Mouse (Mus musculus) forebrain, embryonic 16.5 days (tissue): ENCODE data around the gene Stard13. TPM values are rescaled to one million over a fixed set of nuclear protein-coding genes. Genes with fewer than 3 reads are reported as not detected.

ENCODE experiments used
- ATAC-seq: fragments of 200-750 bp; cut with Nextera tagmentation; 2 replicates; pipeline ENCODE4 v1.8.0; 2017; ENCODE audit warnings: mild to moderate bottlenecking, moderate library complexity
- H3K27ac ChIP-seq: fragments of 300-500 bp; sonication (generic); 2 replicates; pipeline ENCODE4 v1.5.1; 2014; ENCODE audit warnings: low read length, control low read depth
- H3K27me3 ChIP-seq: fragments of 300-500 bp; sonication (generic); replicated peaks from 2 replicates; pipeline ENCODE4 v1.6.1; 2014; ENCODE audit warnings: low read length; ENCODE audit not compliant: control insufficient read depth, insufficient read depth
- H3K36me3 ChIP-seq: fragments of 300-500 bp; sonication (generic); 2 replicates; pipeline ENCODE4 v1.6.1; 2014; ENCODE audit not compliant: control insufficient read depth, insufficient read depth
- H3K4me1 ChIP-seq: fragments of 300-500 bp; sonication (generic); replicated peaks from 2 replicates; pipeline ENCODE4 v1.6.1; 2014; ENCODE audit warnings: low read length; ENCODE audit not compliant: control insufficient read depth, insufficient read depth
- H3K4me2 ChIP-seq: fragments of 300-500 bp; sonication (generic); 2 replicates; pipeline ENCODE4 v1.6.1; 2014; ENCODE audit warnings: mild to moderate bottlenecking, low read length, control low read depth
- H3K4me3 ChIP-seq: fragments of 300-500 bp; sonication (generic); replicated peaks from 2 replicates; pipeline ENCODE4 v1.5.1; 2014; ENCODE audit warnings: mild to moderate bottlenecking, low read length, control low read depth
- H3K9ac ChIP-seq: fragments of 300-500 bp; sonication (generic); replicated peaks from 2 replicates; pipeline ENCODE4 v1.6.1; 2014; ENCODE audit warnings: low read depth, low read length, control low read depth
- H3K9me3 ChIP-seq: fragments of 300-500 bp; sonication (generic); 2 replicates; pipeline ENCODE4 v1.6.1; 2016; ENCODE audit warnings: low read length; ENCODE audit not compliant: control insufficient read depth
- WGBS: fragments of 180-500 bp; shearing (Covaris S2); extraction: QIAGEN DNeasy Blood & Tissue Kit; methylation state at CpG from one replicate; pipeline ENCODE4 v1.1.7; 2014; 5-methylcytosine and 5-hydroxymethylcytosine counted together
- polyA plus RNA-seq: library from polyadenylated mRNA; unstranded; fragments of >200 nt; fragmentation: Nextera tagmentation; extraction: Ambion mirVana; gene quantifications from 2 replicates; pipeline ENCODE4 v1.2.1, GENCODE M21; 2015

Gene Stard13
- polyA plus RNA-seq, 1 experiment from 2014 or later: 3.5 TPM

GRCm38 (mm10) chr5:151071430-151071829 lies 162.2 kb downstream of the Stard13 start:
- no peak overlapping the region for H3K4me2 ChIP-seq
- no peak overlapping the region for H3K9ac ChIP-seq
- no peak for ATAC-seq
- H3K27ac ChIP-seq: no peak overlapping the region
- WGBS: 81% methylated on average over 6 of the region's 6 CpGs
- no peak overlapping the region for H3K4me3 ChIP-seq
- H3K36me3 ChIP-seq: no peaks in the 10 kb centered on the region
- no peaks in the 10 kb centered on the region for H3K27me3 ChIP-seq
- no peaks in the 10 kb centered on the region for H3K9me3 ChIP-seq
- no peaks in the 10 kb centered on the region for H3K4me1 ChIP-seq

- H3K9me3 ChIP-seq: no peaks in the 10 kb centered on the region
- no peaks in the 10 kb centered on the region for H3K36me3 ChIP-seq
- no peaks in the 10 kb centered on the region for H3K27me3 ChIP-seq
- no peak overlapping the region for H3K4me3 ChIP-seq
- no peak overlapping the region for H3K4me2 ChIP-seq
- H3K4me1 ChIP-seq: no peaks in the 10 kb centered on the region
- H3K27ac ChIP-seq: no peak overlapping the region
- 70% methylated on average over 6 of the region's 6 CpGs for WGBS
- ATAC-seq: no peak
- no peak overlapping the region for H3K9ac ChIP-seq
These were observed 162.7 kb downstream of the Stard13 start for GRCm38 (mm10) chr5:151070896-151071295.

- Histone ChIP-seq H3K27ac (no peak overlapping the region), H3K4me3 (no peak overlapping the region), H3K9ac (no peak overlapping the region), H3K27me3 (no peaks in the 10 kb centered on the region), H3K4me1 (no peaks in the 10 kb centered on the region), H3K36me3 (no peaks in the 10 kb centered on the region), H3K4me2 (no peak overlapping the region), H3K9me3 (no peaks in the 10 kb centered on the region)
- no peak for ATAC-seq
- WGBS: 96% methylated on average over 2 of the region's 2 CpGs
These were observed 164.1 kb downstream of the Stard13 start for GRCm38 (mm10) chr5:151069569-151069968.

- Histone ChIP-seq H3K4me3 (no peak overlapping the region), H3K4me2 (no peak overlapping the region), H3K9me3 (no peaks in the 10 kb centered on the region), H3K9ac (no peak overlapping the region), H3K27me3 (no peaks in the 10 kb centered on the region), H3K4me1 (no peaks in the 10 kb centered on the region), H3K27ac (no peak overlapping the region), H3K36me3 (no peaks in the 10 kb centered on the region)
- ATAC-seq: no peak
- 69% methylated on average over 5 of the region's 5 CpGs for WGBS
These were observed 167.6 kb downstream of the Stard13 start for GRCm38 (mm10) chr5:151066016-151066415.

- 0 out of 2 replicates have a peak, but pooled peaks cover 3% of the 10 kb centered on the region for H3K4me1 ChIP-seq
- H3K27me3 ChIP-seq: no peaks in the 10 kb centered on the region
- WGBS: 89% methylated on average over 1 of the region's 1 CpGs
- no peaks in the 10 kb centered on the region for H3K9me3 ChIP-seq
- H3K4me2 ChIP-seq: no peak overlapping the region
- ATAC-seq: no peak
- H3K27ac ChIP-seq: no peak overlapping the region
- H3K9ac ChIP-seq: no peak overlapping the region
- no peak overlapping the region for H3K4me3 ChIP-seq
- H3K36me3 ChIP-seq: no peaks in the 10 kb centered on the region
These were observed 168.4 kb downstream of the Stard13 start for GRCm38 (mm10) chr5:151065228-151065627.

- Histone ChIP-seq H3K27ac (no peak overlapping the region), H3K4me1 (0 out of 2 replicates have a peak, but pooled peaks cover 3% of the 10 kb centered on the region), H3K9me3 (no peaks in the 10 kb centered on the region), H3K4me3 (no peak overlapping the region), H3K9ac (no peak overlapping the region), H3K27me3 (no peaks in the 10 kb centered on the region), H3K36me3 (no peaks in the 10 kb centered on the region), H3K4me2 (no peak overlapping the region)
- ATAC-seq: no peak
- WGBS: 97% methylated on average over 2 of the region's 2 CpGs
These were observed 171.7 kb downstream of the Stard13 start for GRCm38 (mm10) chr5:151061942-151062341.

GRCm38 (mm10) chr5:151060476-151060875 lies 173.2 kb downstream of the Stard13 start:
- Histone ChIP-seq H3K27me3 (no peaks in the 10 kb centered on the region), H3K4me3 (no peak overlapping the region), H3K27ac (no peak overlapping the region), H3K4me1 (peaks cover 3% of the 10 kb centered on the region; the same call in 1 of the 2 replicates), H3K4me2 (no peak overlapping the region), H3K36me3 (no peaks in the 10 kb centered on the region), H3K9ac (no peak overlapping the region), H3K9me3 (no peaks in the 10 kb centered on the region)
- WGBS: 77% methylated on average over 12 of the region's 12 CpGs
- no peak for ATAC-seq

GRCm38 (mm10) chr5:151059772-151060171 lies 173.9 kb downstream of the Stard13 start:
- 76% methylated on average over 5 of the region's 5 CpGs for WGBS
- no peaks in the 10 kb centered on the region for H3K36me3 ChIP-seq
- no peak for ATAC-seq
- no peaks in the 10 kb centered on the region for H3K27me3 ChIP-seq
- H3K4me2 ChIP-seq: no peak overlapping the region
- no peak overlapping the region for H3K4me3 ChIP-seq
- peaks cover 3% of the 10 kb centered on the region; the same call in 1 of the 2 replicates for H3K4me1 ChIP-seq
- no peak overlapping the region for H3K9ac ChIP-seq
- no peak overlapping the region for H3K27ac ChIP-seq
- H3K9me3 ChIP-seq: no peaks in the 10 kb centered on the region

- no peak for ATAC-seq
- Histone ChIP-seq H3K27me3 (no peaks in the 10 kb centered on the region), H3K4me2 (no peak overlapping the region), H3K9me3 (no peaks in the 10 kb centered on the region), H3K4me3 (no peak overlapping the region), H3K9ac (no peak overlapping the region), H3K4me1 (peaks cover 3% of the 10 kb centered on the region; the same call in 1 of the 2 replicates), H3K27ac (no peak overlapping the region), H3K36me3 (no peaks in the 10 kb centered on the region)
- WGBS: 87% methylated on average over 10 of the region's 10 CpGs
These were observed 174.3 kb downstream of the Stard13 start for GRCm38 (mm10) chr5:151059352-151059751.

GRCm38 (mm10) chr5:151057716-151058115 lies 175.9 kb downstream of the Stard13 start:
- ATAC-seq: no peak
- H3K4me2 ChIP-seq: no peak overlapping the region
- no peak overlapping the region for H3K9ac ChIP-seq
- H3K27ac ChIP-seq: no peak overlapping the region
- H3K4me3 ChIP-seq: no peak overlapping the region
- peaks cover 3% of the 10 kb centered on the region; the same call in 1 of the 2 replicates for H3K4me1 ChIP-seq
- H3K36me3 ChIP-seq: no peaks in the 10 kb centered on the region
- H3K9me3 ChIP-seq: no peaks in the 10 kb centered on the region
- 95% methylated on average over 5 of the region's 5 CpGs for WGBS
- no peaks in the 10 kb centered on the region for H3K27me3 ChIP-seq
